Mouse (Mus musculus): ENCODE data around the gene Mpv17. TPM values are rescaled to one million over a fixed set of nuclear protein-coding genes. Genes with fewer than 3 reads are reported as not detected.

The Mpv17 gene
- total and polyA plus RNA-seq, 3 experiments, result 46.8 to 183 (median 50.6) TPM

DNA sequence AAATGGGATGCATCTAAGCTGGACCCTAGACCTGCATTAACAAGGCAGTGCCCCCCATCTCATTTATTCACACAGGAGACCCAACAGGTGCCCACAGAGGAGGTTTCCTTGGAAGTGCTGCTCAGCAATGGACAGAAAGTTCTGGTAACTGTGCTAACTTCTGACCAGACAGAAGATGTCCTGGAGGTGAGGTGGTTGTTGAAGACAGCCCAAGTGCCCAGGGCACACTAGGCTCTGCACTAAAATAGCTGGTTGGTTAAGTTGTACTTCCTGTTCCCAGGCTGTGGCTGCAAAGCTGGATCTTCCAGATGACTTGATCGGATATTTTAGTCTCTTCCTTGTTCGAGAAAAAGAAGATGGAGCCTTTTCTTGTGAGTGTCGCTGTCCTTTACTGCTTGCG, 41.6 kb upstream of the Mpv17 start:
- 71% methylated on average over 4 of the region's 4 CpGs for WGBS
- no peaks in the 10 kb centered on the region for H3K27me3 ChIP-seq (ENCODE audit: control insufficient read depth, insufficient read depth, low read length)
- no peak overlapping the region for H3K4me3 ChIP-seq
- TF ChIP-seq POLR2A (IDR thresholded peaks at IDR 0.05; ENCODE audit: insufficient read depth, low read depth, low read length) (no peak), CTCF (IDR thresholded peaks at IDR 0.05) (no peak), EP300 (IDR thresholded peaks at IDR 0.05; ENCODE audit: insufficient read depth, low read depth, low read length) (no peak)
- DNase-seq, result no peak
- no peak overlapping the region for H3K27ac ChIP-seq
- peaks cover 2% of the 10 kb centered on the region for H3K4me1 ChIP-seq (ENCODE audit: control insufficient read depth, insufficient read depth, low read length)
- H3K9ac ChIP-seq (ENCODE audit: low read depth, low read length), result no peak overlapping the region
- H3K36me3 ChIP-seq (ENCODE audit: control insufficient read depth, insufficient read depth, low read length), result peaks cover 6% of the 10 kb centered on the region
- H3K79me2 ChIP-seq (replicated peaks; ENCODE audit: control insufficient read depth, insufficient read depth, low read length), result no peaks in the 10 kb centered on the region; the same call in 1 of the 2 replicates
- intact Hi-C loops (cut with DNase I), result no loop called here

DNA sequence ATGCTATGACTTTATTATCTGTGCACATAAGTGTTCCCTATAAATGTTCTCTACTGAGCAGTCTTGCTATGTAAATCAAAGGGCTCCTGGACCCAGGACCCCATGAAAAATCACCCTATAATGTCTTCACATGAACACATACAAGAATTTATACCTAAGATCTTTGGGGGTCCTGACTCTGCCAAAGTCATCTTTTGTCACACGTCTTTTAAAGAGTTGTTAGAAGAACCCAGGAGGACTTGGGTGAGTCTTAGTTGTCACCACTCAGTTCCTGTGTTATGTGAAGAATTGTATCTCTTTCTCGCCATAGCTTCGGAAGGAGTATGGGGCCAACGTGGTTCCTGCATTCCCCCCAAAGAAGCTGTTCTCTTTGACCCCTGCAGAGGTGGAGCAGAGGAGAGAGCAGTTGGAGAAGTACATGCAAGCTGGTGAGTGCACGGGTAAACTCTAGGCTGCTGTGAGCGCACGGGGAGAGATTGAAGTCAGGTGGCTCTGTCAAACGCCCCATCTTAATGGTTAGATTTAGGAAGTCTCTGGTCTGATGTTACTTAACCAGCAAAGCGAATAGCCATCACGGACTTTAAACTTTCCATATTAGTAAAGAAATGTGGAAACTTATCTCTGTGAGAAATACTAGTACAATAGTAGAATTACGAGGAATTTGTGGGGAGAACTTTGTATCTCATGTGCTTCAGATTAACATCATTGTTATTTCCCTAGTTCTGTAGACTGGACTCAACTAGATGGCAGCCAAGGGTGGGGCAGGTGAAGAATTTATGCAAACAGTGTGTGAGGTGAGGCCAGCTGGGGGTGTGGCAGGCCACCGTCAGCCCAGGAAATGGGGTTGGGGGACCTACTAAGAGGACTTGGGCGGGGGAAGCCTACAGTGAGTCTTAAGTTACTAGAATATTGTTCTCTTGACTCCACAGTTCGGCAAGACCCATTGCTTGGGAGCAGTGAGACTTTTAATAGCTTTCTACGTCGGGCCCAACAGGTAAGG, 40.7 kb upstream of the Mpv17 start:
- DNase-seq, result no peak
- intact Hi-C loops (cut with DNase I), result no loop called here
- H3K79me2 ChIP-seq (replicated peaks; ENCODE audit: control insufficient read depth, insufficient read depth, low read length), result no peaks in the 10 kb centered on the region
- H3K4me1 ChIP-seq (ENCODE audit: control insufficient read depth, insufficient read depth, low read length), result peaks cover 2% of the 10 kb centered on the region
- no peak for TF ChIP-seq EP300 (IDR thresholded peaks at IDR 0.05; ENCODE audit: insufficient read depth, low read depth, low read length)
- no peak for TF ChIP-seq POLR2A (IDR thresholded peaks at IDR 0.05; ENCODE audit: insufficient read depth, low read depth, low read length)
- no peak for TF ChIP-seq CTCF (IDR thresholded peaks at IDR 0.05)
- no peaks in the 10 kb centered on the region for H3K27me3 ChIP-seq (ENCODE audit: control insufficient read depth, insufficient read depth, low read length)
- H3K27ac ChIP-seq, result no peak overlapping the region
- no peak overlapping the region for H3K9ac ChIP-seq (ENCODE audit: low read depth, low read length)
- 87% methylated on average over 16 of the region's 16 CpGs for WGBS
- H3K4me3 ChIP-seq, result no peak overlapping the region
- H3K36me3 ChIP-seq (ENCODE audit: control insufficient read depth, insufficient read depth, low read length), result peaks cover 6% of the 10 kb centered on the region

DNA sequence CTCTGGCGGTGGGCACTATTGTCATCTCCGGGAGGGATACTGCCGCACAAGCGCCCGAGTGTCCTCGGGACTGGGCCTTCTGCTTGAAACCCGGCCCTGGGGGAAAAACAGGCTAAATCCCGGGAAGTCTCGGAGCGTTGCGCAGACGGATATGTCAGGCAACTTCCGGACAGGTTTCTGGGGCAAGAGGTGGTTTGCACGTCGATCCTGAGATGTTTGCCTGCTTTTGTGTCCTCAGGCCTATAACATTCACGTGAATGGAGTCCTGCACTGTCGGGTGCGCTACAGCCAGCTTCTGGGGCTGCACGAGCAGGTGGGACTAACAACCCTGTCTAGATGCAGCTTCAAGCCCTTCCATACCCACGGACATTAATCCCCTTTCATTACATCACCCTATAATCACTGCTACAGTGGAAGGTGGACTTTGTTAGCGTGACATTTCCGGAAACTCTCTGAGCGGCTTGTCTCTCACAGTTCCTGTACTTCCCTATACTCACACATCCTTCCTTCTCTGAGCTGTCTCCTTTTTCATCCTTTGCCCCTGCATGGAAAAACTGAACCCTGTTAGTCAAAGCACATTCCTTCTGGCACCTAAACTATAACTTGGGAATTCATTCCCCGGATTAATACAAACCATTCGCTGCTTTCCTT, 39.7 kb upstream of the Mpv17 start:
- Histone ChIP-seq H3K9ac (ENCODE audit: low read depth, low read length) (peak overlapping the region; percentile 63), H3K36me3 (ENCODE audit: control insufficient read depth, insufficient read depth, low read length) (peaks cover 6% of the 10 kb centered on the region), H3K27ac (peak overlapping the region; percentile 82), H3K4me1 (ENCODE audit: control insufficient read depth, insufficient read depth, low read length) (peaks cover 2% of the 10 kb centered on the region), H3K79me2 (replicated peaks; ENCODE audit: control insufficient read depth, insufficient read depth, low read length) (no peaks in the 10 kb centered on the region), H3K27me3 (ENCODE audit: control insufficient read depth, insufficient read depth, low read length) (no peaks in the 10 kb centered on the region), H3K4me3 (peak overlapping the region; percentile 92)
- intact Hi-C loops (cut with DNase I), result loop anchor here (1.0 kb wide), 2 partner anchors 13 to 48 kb away; partner anchors contain the start of genes Gm9970 and Gtf3c2
- no peak for TF ChIP-seq EP300 (IDR thresholded peaks at IDR 0.05; ENCODE audit: insufficient read depth, low read depth, low read length)
- TF ChIP-seq POLR2A (IDR thresholded peaks at IDR 0.05; ENCODE audit: insufficient read depth, low read depth, low read length), result no peak
- TF ChIP-seq CTCF (IDR thresholded peaks at IDR 0.05), result no peak
- no peak for DNase-seq
- WGBS, result 7% methylated on average over 25 of the region's 25 CpGs

- Histone ChIP-seq H3K79me2 (replicated peaks; ENCODE audit: control insufficient read depth, insufficient read depth, low read length) (no peaks in the 10 kb centered on the region), H3K4me3 (peak within 1 kb of the TSS; percentile 92), H3K9ac (ENCODE audit: low read depth, low read length) (peak within 1 kb of the TSS; percentile 78), H3K4me1 (ENCODE audit: control insufficient read depth, insufficient read depth, low read length) (peaks cover 2% of the 10 kb centered on the region), H3K27ac (peak within 1 kb of the TSS; percentile 84), H3K27me3 (ENCODE audit: control insufficient read depth, insufficient read depth, low read length) (no peaks in the 10 kb centered on the region), H3K36me3 (ENCODE audit: control insufficient read depth, insufficient read depth, low read length) (peaks cover 6% of the 10 kb centered on the region)
- TF ChIP-seq EP300 (IDR thresholded peaks at IDR 0.05; ENCODE audit: insufficient read depth, low read depth, low read length) (0 out of 2 replicates have a peak, but pooled peaks have one; percentile 83), CTCF (IDR thresholded peaks at IDR 0.05) (peak; percentile 75), POLR2A (IDR thresholded peaks at IDR 0.05; ENCODE audit: insufficient read depth, low read depth, low read length) (peak; percentile 91)
- DNase-seq, result peak; percentile 100
- intact Hi-C loops (cut with DNase I), result loop anchor here (1.0 kb wide), 2 partner anchors 13 to 48 kb away; partner anchors contain the start of genes Gm9970 and Gtf3c2
- WGBS, result under 1% methylated on average over 48 of the region's 48 CpGs
Observed at GRCm38 (mm10) chr5:31192939-31193630, 39.0 kb upstream of the Mpv17 start, which contains the start of the genes Snx17 and Eif2b4. Gene Snx17, plus strand, starts transcription at chr5:31193227. Gene Eif2b4, minus strand, starts transcription at chr5:31193430.

DNA sequence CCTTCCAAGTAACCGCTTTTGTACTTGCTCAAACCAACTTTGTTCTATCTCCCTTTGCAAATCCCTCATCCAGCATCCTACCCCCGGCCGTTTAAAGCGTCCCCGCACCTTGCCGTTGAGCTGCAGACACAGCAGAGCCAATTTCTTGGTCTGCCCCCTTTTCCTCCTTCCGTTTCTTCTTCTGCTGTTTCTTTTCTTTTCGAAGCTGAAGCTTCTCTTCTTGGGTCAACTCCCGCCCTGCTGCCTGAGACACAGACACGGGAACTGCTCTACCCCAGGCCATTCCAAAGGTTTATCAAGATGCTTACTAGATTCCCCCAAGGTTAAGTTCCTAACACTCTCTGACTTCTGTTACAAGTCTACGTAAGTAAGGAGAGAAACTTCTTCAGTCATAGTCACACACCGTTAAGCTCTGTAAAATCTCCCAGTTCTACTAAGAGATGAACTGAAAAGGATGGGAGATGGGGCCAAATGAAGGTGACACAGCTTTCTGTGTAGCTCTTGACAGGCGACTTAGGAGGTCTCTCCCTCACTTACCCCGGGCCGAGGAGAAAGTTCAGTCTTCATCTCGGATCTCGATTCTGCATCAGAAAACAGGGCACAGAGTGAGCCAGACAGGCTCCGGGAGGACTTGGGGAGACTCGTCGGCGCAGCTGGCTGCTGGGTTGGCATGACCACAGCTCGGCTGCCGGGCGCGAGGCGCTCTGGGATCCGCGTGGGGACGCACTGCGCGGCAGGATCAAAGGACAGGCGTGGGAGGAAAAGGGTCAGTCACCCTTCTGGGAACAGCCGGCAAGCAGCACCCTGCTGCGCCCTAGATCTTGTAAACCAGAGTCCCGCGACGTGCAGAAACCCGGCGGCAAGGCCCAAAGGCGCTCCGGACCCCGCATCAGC, 38.2 kb upstream of the Mpv17 start:
- H3K79me2 ChIP-seq (replicated peaks; ENCODE audit: control insufficient read depth, insufficient read depth, low read length), result no peaks in the 10 kb centered on the region
- TF ChIP-seq EP300 (IDR thresholded peaks at IDR 0.05; ENCODE audit: insufficient read depth, low read depth, low read length) (no peak), CTCF (IDR thresholded peaks at IDR 0.05) (no peak), POLR2A (IDR thresholded peaks at IDR 0.05; ENCODE audit: insufficient read depth, low read depth, low read length) (no peak)
- H3K36me3 ChIP-seq (ENCODE audit: control insufficient read depth, insufficient read depth, low read length), result peaks cover 6% of the 10 kb centered on the region
- no peak for DNase-seq
- intact Hi-C loops (cut with DNase I), result no loop called here
- H3K4me3 ChIP-seq, result peak overlapping the region; percentile 92
- H3K27me3 ChIP-seq (ENCODE audit: control insufficient read depth, insufficient read depth, low read length), result no peaks in the 10 kb centered on the region
- peak overlapping the region; percentile 84 for H3K27ac ChIP-seq
- WGBS, result 8% methylated on average over 42 of the region's 42 CpGs
- H3K4me1 ChIP-seq (ENCODE audit: control insufficient read depth, insufficient read depth, low read length), result peaks cover 2% of the 10 kb centered on the region
- peak overlapping the region; percentile 78 for H3K9ac ChIP-seq (ENCODE audit: low read depth, low read length)
